Mouse (Mus musculus) cerebellum, adult 9-10 months (tissue): ENCODE measurements around the gene Hexb.
A peak's percentile ranks its signal among the peaks of the same experiment; 100 is the strongest.
"Not testable (repeated sequence)": the region's sequence is repeated elsewhere in the genome, so short reads cannot be mapped to it uniquely, and the experiment has no call there.

Experiments
- DNase-seq: peaks from one replicate; pipeline ENCODE4 v3.0.0; 2022

The Hexb gene

DNA sequence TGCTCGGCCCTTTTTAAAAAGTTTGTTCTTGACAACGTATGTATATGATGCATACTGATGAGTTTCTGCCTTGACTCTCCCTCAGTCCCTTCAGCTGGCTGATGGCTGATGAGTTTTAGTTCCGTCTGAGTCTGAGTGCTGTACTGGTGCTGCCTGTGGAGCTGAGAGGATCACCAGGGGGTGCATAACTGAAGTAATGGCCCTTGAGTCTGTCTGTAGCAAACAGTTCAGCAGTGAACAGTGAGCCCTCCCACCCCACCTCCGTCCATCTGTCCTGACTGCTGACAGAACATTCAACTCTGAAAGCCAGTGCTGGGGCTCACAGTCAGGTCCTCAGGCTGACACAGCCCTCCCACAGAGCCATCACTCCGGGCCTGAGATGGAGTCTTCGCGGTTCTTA lies 19.2 kb downstream of the Hexb start:
- no peak for DNase-seq

DNA sequence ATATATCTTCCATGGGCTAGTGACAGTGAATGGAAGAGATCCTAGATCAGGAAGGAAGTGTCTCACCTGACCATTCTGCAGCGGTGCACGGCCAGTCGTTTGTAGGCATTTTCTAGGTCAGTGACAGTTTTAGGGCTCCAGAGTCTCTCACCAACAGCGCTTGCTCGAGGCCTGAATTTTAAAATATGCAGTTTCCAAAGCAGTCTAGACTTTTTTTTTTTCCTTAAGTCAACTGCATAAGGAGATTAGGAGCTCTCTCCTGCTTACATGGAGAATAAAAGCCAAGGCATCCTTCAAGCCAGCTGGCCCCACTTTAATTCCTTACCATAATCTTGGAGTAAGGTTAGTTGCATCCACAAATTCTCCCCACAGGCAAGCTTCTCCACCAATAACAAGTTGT lies 21.4 kb downstream of the Hexb start:
- no peak for DNase-seq

DNA sequence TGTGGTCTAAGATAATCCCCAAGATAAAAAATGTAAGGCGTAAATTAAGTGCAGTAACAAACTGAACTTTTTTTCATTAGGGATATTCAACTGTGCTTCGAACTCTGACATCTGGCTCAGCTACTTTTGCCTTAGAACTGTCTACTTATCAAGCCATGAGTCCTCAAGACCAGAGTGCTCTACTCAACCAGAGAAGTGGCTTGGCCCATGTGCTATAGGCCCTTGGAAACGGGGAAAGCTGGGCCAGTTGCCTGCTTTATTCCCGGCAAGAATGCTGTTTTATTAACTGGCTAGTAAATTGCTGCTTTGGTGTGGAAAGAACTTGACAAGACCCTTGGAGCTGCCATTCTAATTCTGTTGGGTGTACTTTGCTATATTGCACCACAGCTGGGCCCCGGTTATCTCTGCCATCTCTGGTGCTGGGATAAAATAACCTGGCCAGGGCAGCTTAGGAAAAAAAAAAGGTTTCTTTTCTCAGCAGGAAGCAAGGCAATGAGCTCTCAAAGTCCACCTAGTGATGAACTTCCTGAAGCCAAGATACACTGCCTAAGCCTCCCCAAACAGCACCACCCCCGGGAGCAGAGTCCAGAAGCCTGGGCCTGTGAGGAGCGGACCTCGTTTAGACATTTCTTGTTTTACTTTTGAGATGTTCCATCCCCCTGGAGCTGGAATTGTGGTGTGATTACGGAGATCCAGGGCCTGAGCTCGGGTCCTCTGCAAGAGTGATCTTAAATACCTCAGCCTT lies 22.5 kb downstream of the Hexb start:
- no peak for DNase-seq

DNA sequence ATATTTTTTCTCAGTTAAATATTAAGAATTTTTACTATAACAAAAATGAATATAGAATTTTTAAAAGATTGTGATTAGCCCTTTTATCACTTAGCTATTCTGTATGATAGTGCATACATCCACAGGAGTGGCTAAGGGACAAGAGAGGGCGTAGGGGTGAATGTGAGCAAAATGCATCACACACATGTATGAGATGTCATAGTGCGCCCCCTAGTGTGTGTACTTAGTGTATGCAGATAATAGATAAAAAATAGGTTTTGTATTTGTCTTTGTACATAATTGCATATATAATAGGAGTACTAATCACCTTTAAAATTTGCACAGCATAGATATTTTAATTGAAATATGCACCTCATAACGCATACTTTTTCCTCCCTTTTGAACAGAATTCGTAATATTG lies 52.3 kb downstream of the Hexb start:
- peak; percentile 42 for DNase-seq

DNA sequence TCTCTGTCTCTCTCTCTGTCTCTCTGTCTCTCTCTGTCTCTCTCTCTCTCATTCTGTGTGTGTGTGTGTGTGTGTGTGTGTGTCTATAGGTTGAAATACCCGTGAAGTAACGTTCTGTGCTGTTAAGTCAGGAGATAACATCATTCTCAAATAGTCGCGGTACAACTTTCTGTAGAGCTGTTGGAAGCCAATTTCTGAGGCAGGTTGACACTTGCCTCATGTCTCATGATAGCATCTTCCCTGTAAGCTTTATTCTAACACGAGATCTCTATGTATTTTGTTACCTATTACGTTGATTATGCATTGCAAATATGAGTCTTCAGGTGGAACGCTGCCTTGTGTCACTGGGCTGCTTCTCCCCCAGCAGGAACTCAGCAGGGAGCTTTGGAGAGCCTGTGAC lies 55.8 kb downstream of the Hexb start:
- DNase-seq, result no peak

DNA sequence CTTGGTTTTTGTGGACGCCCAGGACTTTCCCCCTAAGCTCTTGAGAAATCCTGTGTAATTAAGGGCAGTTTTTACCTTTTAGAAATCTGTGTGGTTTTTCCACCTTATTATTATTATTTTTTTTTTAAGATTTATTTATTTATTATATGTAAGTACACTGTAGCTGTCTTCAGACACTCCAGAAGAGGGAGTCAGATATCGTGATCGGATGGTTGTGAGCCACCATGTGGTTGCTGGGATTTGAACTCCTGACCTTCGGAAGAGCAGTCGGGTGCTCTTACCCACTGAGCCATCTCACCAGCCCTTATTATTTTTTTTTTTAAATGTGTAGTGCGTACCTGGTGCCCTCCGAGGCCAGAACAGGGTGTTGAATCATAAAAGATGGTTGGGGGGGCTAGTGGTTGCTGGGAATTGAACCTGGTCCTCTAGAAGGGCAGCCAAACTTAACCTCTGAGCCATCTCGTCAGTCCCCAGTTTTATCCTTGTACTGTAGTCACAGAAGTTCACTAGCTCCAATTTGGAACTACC lies 59.7 kb downstream of the Hexb start:
- peak; percentile 21 for DNase-seq

DNA sequence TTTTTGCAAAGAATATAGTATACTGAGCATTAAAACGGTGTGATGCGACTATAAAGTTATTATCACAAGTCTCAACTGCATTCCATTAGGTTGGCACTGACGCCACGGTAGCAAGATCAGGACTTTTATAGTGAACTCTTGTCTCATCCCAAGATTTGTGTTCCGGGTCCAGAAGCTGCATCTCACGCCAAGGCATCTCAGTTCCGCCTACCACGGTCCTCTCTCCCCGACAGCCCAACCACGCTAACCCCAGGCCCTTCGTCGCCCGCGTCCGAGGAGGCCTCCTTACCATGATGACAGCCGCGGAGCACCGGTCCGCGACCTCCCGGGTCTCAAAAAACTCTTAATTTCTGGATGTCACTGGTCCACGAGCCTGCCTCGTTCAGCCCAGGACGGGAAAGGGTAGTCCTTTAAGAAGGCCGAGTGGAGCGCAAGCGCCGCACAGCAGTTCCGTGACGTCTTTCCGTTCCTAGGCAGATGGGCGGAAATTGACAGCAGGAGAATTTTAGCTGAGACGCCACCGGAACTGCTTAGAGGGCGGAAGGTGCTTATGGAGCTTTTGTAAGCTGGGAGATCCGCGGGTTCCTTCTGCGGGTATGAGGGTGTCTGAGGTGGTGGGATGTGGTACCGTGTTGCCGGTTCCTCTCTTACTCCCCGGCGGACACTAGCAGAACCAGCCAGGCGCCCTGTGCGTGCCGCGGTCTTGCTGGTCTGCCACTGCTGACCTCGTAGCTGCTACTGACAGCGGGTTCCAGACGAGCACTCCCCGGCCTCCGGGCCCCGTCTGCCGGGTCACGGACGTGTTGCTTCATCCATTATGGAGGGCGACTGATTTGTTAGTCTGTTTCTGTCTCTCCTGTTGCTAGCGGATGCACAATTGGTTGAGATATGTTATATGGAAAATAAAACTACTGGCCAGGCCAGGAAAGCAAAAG lies 60.4 kb downstream of the Hexb start, which contains the start of the genes Gfm2 and Nsa2:
Gfm2 (plus strand) TSS at position 472 of the 935 bp plus-strand sequence.
Nsa2 (minus strand) TSS at position 472 of the 935 bp plus-strand sequence.
- peak; percentile 93 for DNase-seq

DNA sequence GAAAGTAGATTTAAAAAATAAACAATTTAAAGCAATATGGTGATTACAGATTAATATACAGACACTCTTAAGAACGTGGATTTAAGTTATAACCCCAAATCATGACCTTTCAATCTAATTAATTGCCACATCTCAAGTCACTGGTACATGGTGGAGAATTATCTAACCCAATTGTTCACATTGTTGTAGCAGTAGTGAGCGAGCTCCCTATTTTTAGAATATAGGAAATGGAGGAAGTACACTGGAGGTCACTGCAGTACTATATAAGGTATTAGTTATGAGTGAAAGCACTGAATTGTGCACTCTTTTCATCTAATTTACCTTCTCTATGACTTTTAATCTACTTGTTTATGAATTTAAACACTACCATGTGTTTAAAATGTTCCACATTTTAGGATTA lies 67.7 kb downstream of the Hexb start:
- DNase-seq, result not testable (repeated sequence)

DNA sequence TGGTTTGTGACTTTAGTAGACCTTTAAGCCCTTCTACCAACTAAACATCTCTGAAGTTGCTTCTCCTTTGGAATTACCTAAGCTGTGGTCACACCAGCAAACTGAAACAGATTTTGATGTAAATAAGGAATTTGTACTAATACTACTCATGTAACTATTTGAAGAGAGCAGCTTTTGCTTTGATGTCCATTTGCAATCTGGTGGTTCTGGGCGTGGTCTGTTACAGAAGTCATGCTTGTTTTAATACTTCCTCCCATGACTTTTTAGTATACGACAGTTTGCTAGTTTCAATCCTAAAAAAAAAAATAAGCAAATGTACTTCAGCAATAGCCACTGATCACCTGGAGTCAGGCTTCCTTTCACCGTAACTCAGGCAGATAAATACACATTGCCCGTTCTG lies 68.5 kb downstream of the Hexb start:
- not testable (repeated sequence) for DNase-seq
